Mouse (Mus musculus) midbrain, postnatal 0 days (tissue): Measurements from ENCODE around the gene Cav1. TPM values are rescaled to one million over a fixed set of nuclear protein-coding genes. Genes with fewer than 3 reads are reported as not detected.

Source experiments
- ATAC-seq: fragments of 200-750 bp; cut with Nextera tagmentation; 2 replicates; pipeline ENCODE4 v1.8.0; 2017; ENCODE audit warnings: moderate number of reproducible peaks, mild to moderate bottlenecking, moderate TSS enrichment, moderate library complexity; ENCODE audit not compliant: low FRiP score
- DNase-seq: peaks from one replicate; pipeline ENCODE4 v3.0.0-alpha.2; 2015; ENCODE audit warnings: low spot score
- H3K27ac ChIP-seq: fragments of 300-500 bp; sonication (generic); 2 replicates; pipeline ENCODE4 v1.5.1; 2014; ENCODE audit warnings: low read depth, mild to moderate bottlenecking, low read length, mixed read lengths
- H3K27me3 ChIP-seq: fragments of 300-500 bp; sonication (generic); 2 replicates; pipeline ENCODE4 v1.6.1; 2014; ENCODE audit warnings: low read length, control low read depth, mixed read lengths; ENCODE audit not compliant: insufficient read depth
- H3K36me3 ChIP-seq: fragments of 300-500 bp; sonication (generic); 2 replicates; pipeline ENCODE4 v1.6.1; 2014; ENCODE audit warnings: low read length, control low read depth, mixed read lengths; ENCODE audit not compliant: insufficient read depth
- H3K4me1 ChIP-seq: fragments of 300-500 bp; sonication (generic); 2 replicates; pipeline ENCODE4 v1.6.1; 2014; ENCODE audit warnings: mild to moderate bottlenecking, control low read depth, antibody characterized with exemption, low read length, mixed read lengths; ENCODE audit not compliant: insufficient read depth
- H3K4me2 ChIP-seq: fragments of 300-500 bp; sonication (generic); 2 replicates; pipeline ENCODE4 v1.6.1; 2014; ENCODE audit warnings: low read depth, mild to moderate bottlenecking, low read length, mixed read lengths; ENCODE audit not compliant: poor library complexity, severe bottlenecking
- H3K4me3 ChIP-seq: fragments of 300-500 bp; sonication (generic); 2 replicates; pipeline ENCODE4 v1.5.1; 2014; ENCODE audit warnings: low read depth, mild to moderate bottlenecking, low read length, moderate library complexity
- H3K9ac ChIP-seq: fragments of 300-500 bp; sonication (generic); replicated peaks from 2 replicates; pipeline ENCODE4 v1.6.1; 2014; ENCODE audit warnings: mild to moderate bottlenecking, low read length, moderate library complexity, mixed read lengths; ENCODE audit not compliant: poor library complexity, severe bottlenecking
- H3K9me3 ChIP-seq: fragments of 300-500 bp; sonication (generic); 2 replicates; pipeline ENCODE4 v1.6.1; 2016; ENCODE audit warnings: low read length, control low read depth
- CTCF ChIP-seq: IDR thresholded peaks from 2 replicates; pipeline ENCODE4 v1.5.1; 2016; ENCODE audit warnings: antibody characterized with exemption, mild to moderate bottlenecking
- WGBS: fragments of 180-500 bp; shearing (Covaris S2); extraction: QIAGEN DNeasy Blood & Tissue Kit; methylation state at CpG from one replicate; pipeline ENCODE4 v1.1.7; 2014; 5-methylcytosine and 5-hydroxymethylcytosine counted together
- polyA plus RNA-seq: library from polyadenylated mRNA; unstranded; fragments of >200 nt; fragmentation: Nextera tagmentation; extraction: Ambion mirVana; gene quantifications from 2 replicates; pipeline ENCODE4 v1.2.1, GENCODE M21; 2015
- total RNA-seq: library from RNA; depleted of rRNA; stranded (reverse); fragments of >200 nt; gene quantifications from 2 replicates; pipeline ENCODE4 v1.2.3, GENCODE M21; 2014

Cav1 gene
- total and polyA plus RNA-seq, 2 experiments from 2014 or later, result 19.4 to 37.4 TPM

GRCm38 (mm10) chr6:17295116-17295515, 11.0 kb upstream of the Cav1 start:
- Histone ChIP-seq H3K4me3 (no peak overlapping the region), H3K4me2 (no peak overlapping the region), H3K9me3 (no peaks in the 10 kb centered on the region), H3K4me1 (no peaks in the 10 kb centered on the region), H3K27ac (no peak overlapping the region), H3K27me3 (no peaks in the 10 kb centered on the region), H3K9ac (no peak overlapping the region), H3K36me3 (no peaks in the 10 kb centered on the region)
- no peak for DNase-seq
- no peak for ATAC-seq
- 80% methylated on average over 5 of the region's 5 CpGs for WGBS
- no peak for TF ChIP-seq CTCF

DNA sequence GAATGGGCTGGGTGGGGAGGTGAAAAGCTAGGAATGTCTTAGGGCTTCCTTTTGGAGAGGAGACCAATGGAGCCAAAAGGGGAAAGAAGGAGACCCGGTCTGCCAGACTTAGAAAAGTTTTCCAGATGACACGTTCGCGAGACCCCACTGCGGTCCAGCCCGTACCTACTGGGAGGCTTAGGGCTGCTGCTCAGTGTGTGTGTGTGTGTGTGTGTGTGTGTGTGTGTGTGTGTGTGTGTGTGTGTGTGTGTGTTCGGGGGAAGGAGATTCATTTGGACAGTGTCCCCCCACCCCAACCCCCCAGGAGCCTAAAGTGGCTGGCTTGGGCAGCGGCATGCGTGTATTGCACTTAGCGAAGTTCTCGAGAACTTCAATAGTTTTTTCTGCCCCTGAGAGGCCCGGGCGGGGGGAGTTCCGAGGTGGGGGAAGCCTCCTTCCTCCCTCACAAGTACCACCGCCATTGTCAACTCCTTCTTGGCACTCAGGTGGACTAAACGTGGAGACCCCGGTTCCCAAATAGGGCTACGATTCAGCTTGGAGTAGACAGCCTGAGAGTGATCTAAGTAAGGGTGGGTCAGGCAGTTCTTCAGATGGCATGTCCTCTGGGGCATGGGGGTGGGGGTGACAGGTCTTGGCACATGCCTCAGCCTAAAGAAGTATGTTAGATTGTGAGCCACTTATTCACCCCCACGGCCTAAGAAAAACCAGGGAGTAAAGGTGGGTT, 629 bp downstream of the Cav1 start:
- TF ChIP-seq CTCF, result no peak
- H3K27ac ChIP-seq, result no peak overlapping the region
- no peak for DNase-seq
- H3K36me3 ChIP-seq, result no peaks in the 10 kb centered on the region
- H3K27me3 ChIP-seq, result peaks cover 14% of the 10 kb centered on the region
- H3K9ac ChIP-seq, result peak overlapping the region; percentile 60
- H3K4me2 ChIP-seq, result peak overlapping the region; percentile 96
- peak overlapping the region; percentile 52 for H3K4me3 ChIP-seq
- H3K4me1 ChIP-seq, result 0 out of 2 replicates have a peak, but pooled peaks cover 11% of the 10 kb centered on the region
- H3K9me3 ChIP-seq, result no peaks in the 10 kb centered on the region
- WGBS, result under 1% methylated on average over 18 of the region's 19 CpGs
- no peak; the same call in 1 of the 2 replicates for ATAC-seq

DNA sequence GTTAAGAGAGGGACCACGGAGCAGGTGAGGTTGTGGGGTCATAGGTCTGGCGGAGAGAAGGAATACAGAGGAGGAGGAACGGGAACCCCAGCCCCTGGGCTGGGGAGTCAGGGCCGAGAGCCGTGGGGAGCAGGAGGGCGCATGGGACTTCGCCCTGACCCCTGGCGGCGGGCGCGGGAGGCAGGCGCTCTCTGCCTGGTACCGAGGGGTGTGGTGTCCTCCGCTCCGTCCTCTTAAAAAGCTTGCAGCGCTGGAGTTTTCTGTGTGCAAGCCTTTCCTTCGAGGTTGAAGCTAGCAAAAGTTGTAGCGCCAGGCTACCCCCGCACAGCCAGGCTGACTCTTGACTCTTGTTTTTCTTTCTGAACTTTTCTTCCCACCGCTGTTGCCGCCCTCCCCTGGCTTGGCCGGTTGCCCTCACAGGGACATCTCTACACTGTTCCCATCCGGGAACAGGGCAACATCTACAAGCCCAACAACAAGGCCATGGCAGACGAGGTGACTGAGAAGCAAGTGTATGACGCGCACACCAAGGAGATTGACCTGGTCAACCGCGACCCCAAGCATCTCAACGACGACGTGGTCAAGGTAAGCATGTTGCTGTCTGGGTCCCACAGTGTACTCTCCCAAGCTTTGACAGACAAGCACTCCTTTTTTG, 1.5 kb downstream of the Cav1 start:
- 3% methylated on average over 30 of the region's 31 CpGs for WGBS
- Histone ChIP-seq H3K36me3 (no peaks in the 10 kb centered on the region), H3K9ac (no peak overlapping the region)

DNA sequence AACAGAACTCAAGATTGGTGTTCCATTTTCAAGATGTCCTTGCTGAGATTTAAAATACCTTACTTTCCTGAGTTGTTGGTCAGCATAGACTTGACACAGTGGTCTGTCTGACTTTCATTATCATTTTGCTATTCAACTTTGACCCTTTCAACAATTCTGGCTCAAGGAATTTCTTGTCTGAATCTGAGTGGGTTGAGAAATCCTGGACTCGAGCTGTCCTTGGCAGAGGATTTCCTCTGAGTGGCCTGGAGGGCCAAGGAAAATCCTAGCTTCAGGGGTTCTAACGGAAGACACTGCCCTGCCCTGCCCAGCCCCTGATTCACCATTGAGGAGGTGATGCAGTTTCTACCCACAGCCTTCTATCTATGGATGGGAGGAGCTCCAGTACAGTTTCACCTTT, 2.5 kb downstream of the Cav1 start:
- TF ChIP-seq CTCF, result no peak
- no peak overlapping the region for H3K4me2 ChIP-seq
- H3K9me3 ChIP-seq, result no peaks in the 10 kb centered on the region
- peaks cover 14% of the 10 kb centered on the region for H3K27me3 ChIP-seq
- ATAC-seq (no peak), DNase-seq (no peak)
- H3K27ac ChIP-seq, result no peak overlapping the region
- H3K4me1 ChIP-seq, result 0 out of 2 replicates have a peak, but pooled peaks cover 11% of the 10 kb centered on the region
- H3K36me3 ChIP-seq, result no peaks in the 10 kb centered on the region
- no peak overlapping the region for H3K9ac ChIP-seq
- WGBS, result 54% methylated on average over 2 of the region's 2 CpGs
- H3K4me3 ChIP-seq, result no peak overlapping the region

More for the DNA sequence above, 1.5 kb downstream of the Cav1 start:
- peak; percentile 69 for TF ChIP-seq CTCF
- Histone ChIP-seq H3K9me3 (no peaks in the 10 kb centered on the region), H3K27me3 (peaks cover 14% of the 10 kb centered on the region), H3K4me1 (0 out of 2 replicates have a peak, but pooled peaks cover 11% of the 10 kb centered on the region), H3K4me3 (peak overlapping the region; percentile 52), H3K4me2 (peak overlapping the region; percentile 96), H3K27ac (no peak overlapping the region)
- ATAC-seq (peak; percentile 65; the same call in 1 of the 2 replicates), DNase-seq (peak; percentile 22)

GRCm38 (mm10) chr6:17309260-17309659, 3.1 kb downstream of the Cav1 start:
- no peak for ATAC-seq
- TF ChIP-seq CTCF, result no peak
- Histone ChIP-seq H3K27ac (no peak overlapping the region), H3K4me2 (no peak overlapping the region), H3K4me1 (0 out of 2 replicates have a peak, but pooled peaks cover 11% of the 10 kb centered on the region), H3K4me3 (no peak overlapping the region), H3K36me3 (no peaks in the 10 kb centered on the region), H3K27me3 (peaks cover 14% of the 10 kb centered on the region), H3K9me3 (no peaks in the 10 kb centered on the region), H3K9ac (no peak overlapping the region)
- 85% methylated on average over 2 of the region's 2 CpGs for WGBS
- no peak for DNase-seq

GRCm38 (mm10) chr6:17314241-17314640, 8.1 kb downstream of the Cav1 start:
- Histone ChIP-seq H3K36me3 (no peaks in the 10 kb centered on the region), H3K9ac (no peak overlapping the region), H3K27ac (no peak overlapping the region), H3K9me3 (no peaks in the 10 kb centered on the region), H3K4me1 (no peaks in the 10 kb centered on the region), H3K27me3 (no peaks in the 10 kb centered on the region), H3K4me3 (no peak overlapping the region), H3K4me2 (no peak overlapping the region)
- TF ChIP-seq CTCF, result no peak
- no peak for DNase-seq
- WGBS, result 86% methylated on average over 2 of the region's 2 CpGs
- ATAC-seq, result no peak
